Mouse (Mus musculus) adrenal gland, adult (tissue): ENCODE measurements around the gene Ttll13.

Source experiments
- DNase-seq, 2 experiments: peaks; one replicate each; pipeline ENCODE4 v3.0.0; 2022 to 2023; ENCODE audit warnings: low spot score in 1 of 2; ENCODE audit not compliant: inconsistent age in 2 of 2

Ttll13 gene

GRCm38 (mm10) chr7:80301522-80301921 lies 55.3 kb downstream of the Ttll13 start:
- no peak for DNase-seq

GRCm38 (mm10) chr7:80307766-80308165 lies 61.6 kb downstream of the Ttll13 start:
- no peak for DNase-seq
